Comparison of ENCODE assay signal across 18 mouse cellular contexts in genomic region chr19:47560544-47561161, GRCm38 (mm10). TPM values are rescaled to one million over a fixed set of nuclear protein-coding genes. Genes with fewer than 3 reads are reported as not detected.
DNase-seq lines count a peak whose midpoint lies in the region; ATAC-seq and TF ChIP-seq lines count a peak whose summit lies in the region.
"Had no signal": no experiment of that assay in that cellular context is flagged by ENCODE, and none has a peak within 500 bp of the region (broad histone marks: within the 10 kb centered on the region; RNA-seq: fewer than 3 reads in every experiment).

No protein-coding gene starts in this region.

- TF ChIP-seq EP300 in liver, embryonic 14.5 days (IDR thresholded peaks at IDR 0.05; ENCODE audit: low read depth), result peak; percentile 13; the same call in 1 of the 2 replicates

- 56% methylated on average over 12 of the region's 12 CpGs for WGBS in intestine, embryonic 15.5 days
- WGBS in liver, embryonic 14.5 days (ENCODE audit: insufficient replicate concordance), result 28% methylated on average over 12 of the region's 12 CpGs
- WGBS in stomach, embryonic 16.5 days, result 64% methylated on average over 12 of the region's 12 CpGs
- 96% methylated on average over 12 of the region's 12 CpGs for WGBS in thymus, adult 2 months

- H3K4me1 ChIP-seq in intestine, embryonic 15.5 days (replicated peaks), result peaks cover 16% of the 10 kb centered on the region
- H3K4me1 ChIP-seq in liver, embryonic 14.5 days (replicated peaks; ENCODE audit: control insufficient read depth in 2 of 2, insufficient read depth in 2 of 2, low read length in 1 of 2), result peaks cover 9 to 12% of the 10 kb centered on the region in 2 experiments
- H3K4me1 ChIP-seq in stomach, embryonic 16.5 days (ENCODE audit: control insufficient read depth, insufficient read depth, low read length), result peaks cover 22% of the 10 kb centered on the region
- peaks cover 2% of the 10 kb centered on the region; the same call in 1 of the 2 replicates for H3K4me1 ChIP-seq in thymus, adult 2 months (replicated peaks; ENCODE audit: control insufficient read depth, insufficient read depth, low read length)

- no peak for TF ChIP-seq CTCF in left cerebral cortex, adult 2 months (IDR thresholded peaks at IDR 0.05)
- no peak for TF ChIP-seq CTCF in liver, embryonic 14.5 days (IDR thresholded peaks at IDR 0.05; ENCODE audit: low read depth)
- TF ChIP-seq CTCF in thymus, adult 2 months (IDR thresholded peaks at IDR 0.05; ENCODE audit: borderline replicate concordance, control insufficient read depth, extremely low read depth, insufficient read depth, low read length, poor library complexity), result no peak

- H3K4me3 ChIP-seq in left cerebral cortex, adult 2 months, result no peak overlapping the region
- no peak overlapping the region for H3K4me3 ChIP-seq in intestine, embryonic 15.5 days (replicated peaks)
- H3K4me3 ChIP-seq in liver, embryonic 14.5 days (ENCODE audit: insufficient read depth in 1 of 2, low read depth in 2 of 2, low read length in 2 of 2), result no peak overlapping the region
- H3K4me3 ChIP-seq in stomach, embryonic 16.5 days (replicated peaks; ENCODE audit: low read length), result no peak overlapping the region
- no peak overlapping the region for H3K4me3 ChIP-seq in thymus, adult 2 months (ENCODE audit: control insufficient read depth, insufficient read depth, low read length)
- H3K4me3 ChIP-seq: embryonic facial prominence, embryonic 15.5 days; forebrain, embryonic 13.5 days; hindbrain, embryonic 15.5 days; limb, embryonic 12.5 days; midbrain, embryonic 10.5 days had no signal

- no peaks in the 10 kb centered on the region for H3K36me3 ChIP-seq in intestine, embryonic 15.5 days
- no peaks in the 10 kb centered on the region for H3K36me3 ChIP-seq in liver, embryonic 14.5 days (replicated peaks; ENCODE audit: control insufficient read depth, insufficient read depth, low read depth)
- H3K36me3 ChIP-seq in stomach, embryonic 16.5 days (ENCODE audit: control insufficient read depth, insufficient read depth, low read length), result no peaks in the 10 kb centered on the region
- no peaks in the 10 kb centered on the region for H3K36me3 ChIP-seq in thymus, adult 2 months (ENCODE audit: control insufficient read depth, insufficient read depth, low read length)
- H3K36me3 ChIP-seq: embryonic facial prominence, embryonic 15.5 days; hindbrain, embryonic 15.5 days; limb, embryonic 12.5 days; midbrain, embryonic 10.5 days had no signal

- peak; percentile 66 for ATAC-seq in intestine, embryonic 15.5 days
- ATAC-seq in liver, embryonic 14.5 days (ENCODE audit: insufficient read depth), result peak; percentile 89
- ATAC-seq in stomach, embryonic 16.5 days (ENCODE audit: insufficient read depth, low FRiP score), result 0 out of 2 replicates have a peak, but pooled peaks have one; percentile 10
- ATAC-seq: forebrain, embryonic 13.5 days had no signal

- no peaks in the 10 kb centered on the region for H3K9me3 ChIP-seq in intestine, embryonic 15.5 days
- H3K9me3 ChIP-seq in liver, embryonic 14.5 days (ENCODE audit: control insufficient read depth, low read length), result no peaks in the 10 kb centered on the region
- no peaks in the 10 kb centered on the region for H3K9me3 ChIP-seq in stomach, embryonic 16.5 days (replicated peaks; ENCODE audit: control insufficient read depth, low read length)
- H3K9me3 ChIP-seq: embryonic facial prominence, embryonic 15.5 days; forebrain, embryonic 13.5 days; hindbrain, embryonic 15.5 days; limb, embryonic 12.5 days; midbrain, embryonic 10.5 days had no signal

- H3K9ac ChIP-seq in intestine, embryonic 15.5 days, result no peak overlapping the region
- H3K9ac ChIP-seq in liver, embryonic 14.5 days (replicated peaks), result no peak overlapping the region
- no peak overlapping the region for H3K9ac ChIP-seq in stomach, embryonic 16.5 days (ENCODE audit: low read length)
- H3K9ac ChIP-seq: embryonic facial prominence, embryonic 15.5 days; forebrain, embryonic 13.5 days; hindbrain, embryonic 15.5 days; limb, embryonic 12.5 days had no signal

- peak overlapping the region; percentile 41; the same call in 1 of the 2 replicates for H3K27ac ChIP-seq in left cerebral cortex, adult 2 months
- peak overlapping the region; percentile 24; the same call in 1 of the 2 replicates for H3K27ac ChIP-seq in intestine, embryonic 15.5 days
- H3K27ac ChIP-seq in liver, embryonic 14.5 days, result no peak overlapping the region
- H3K27ac ChIP-seq in stomach, embryonic 16.5 days (ENCODE audit: low read length), result peak overlapping the region; percentile 63
- H3K27ac ChIP-seq in thymus, adult 2 months (ENCODE audit: control insufficient read depth, insufficient read depth, low read length), result no peak overlapping the region
- H3K27ac ChIP-seq: embryonic facial prominence, embryonic 15.5 days; forebrain, embryonic 13.5 days; hindbrain, embryonic 15.5 days; limb, embryonic 12.5 days; midbrain, embryonic 10.5 days had no signal

- H3K27me3 ChIP-seq in intestine, embryonic 15.5 days (replicated peaks), result no peaks in the 10 kb centered on the region
- no peaks in the 10 kb centered on the region for H3K27me3 ChIP-seq in liver, embryonic 14.5 days (ENCODE audit: control insufficient read depth, insufficient read depth, low read length)
- no peaks in the 10 kb centered on the region for H3K27me3 ChIP-seq in stomach, embryonic 16.5 days (ENCODE audit: control insufficient read depth, insufficient read depth, low read length)
- no peaks in the 10 kb centered on the region for H3K27me3 ChIP-seq in thymus, adult 2 months (ENCODE audit: control insufficient read depth, insufficient read depth, low read length)
- H3K27me3 ChIP-seq: embryonic facial prominence, embryonic 15.5 days; forebrain, embryonic 13.5 days; hindbrain, embryonic 15.5 days; limb, embryonic 12.5 days had no signal

- no peak overlapping the region for H3K4me2 ChIP-seq in intestine, embryonic 15.5 days (replicated peaks)
- peak overlapping the region; percentile 2 for H3K4me2 ChIP-seq in liver, embryonic 14.5 days (ENCODE audit: low read depth)
- no peak overlapping the region for H3K4me2 ChIP-seq in stomach, embryonic 16.5 days (ENCODE audit: low read depth, low read length)
- H3K4me2 ChIP-seq: embryonic facial prominence, embryonic 15.5 days; forebrain, embryonic 13.5 days; hindbrain, embryonic 15.5 days; limb, embryonic 12.5 days had no signal

- DNase-seq in left cerebral cortex, adult 2 months (ENCODE audit: extremely low spot score in 1 of 2, low spot score in 2 of 2), result no peak
- DNase-seq in left cerebral cortex, postnatal 36 days (ENCODE audit: low spot score in 2 of 2), result no peak
- DNase-seq in liver, embryonic 14.5 days (ENCODE audit: low read depth in 3 of 3, low spot score in 3 of 3), result peak in 1 of 3 experiments; percentile 29
- DNase-seq in kidney, postnatal 4 days, result no peak
- DNase-seq in gastrocnemius, postnatal 14 days, result no peak
- DNase-seq in thymus, adult 2 months, result no peak
- DNase-seq: cerebellum, adult 8-10 months; embryo, embryonic 11 days; gastrocnemius, postnatal 36 days; kidney, adult 8-10 months; thymus, postnatal 4 days had no signal

- intact Hi-C loops in left cerebral cortex, adult 2 months (cut with DNase I), result no loop called here
- intact Hi-C loops in left cerebral cortex, postnatal 36 days (cut with DNase I), result no loop called here
- intact Hi-C loops in gastrocnemius, postnatal 14 days (cut with DNase I; ENCODE audit: low total_unique reads), result no loop called here

- no peak for TF ChIP-seq POLR2A in thymus, adult 2 months (IDR thresholded peaks at IDR 0.05; ENCODE audit: control insufficient read depth, extremely low read depth, insufficient read depth, low read length, poor library complexity)

RNA-seq across cellular contexts. Expression of gene Slk, which starts 18.8 kb away (rescaled TPM):
- total RNA-seq in left cerebral cortex, adult 2 months (2021), result 10 to 100 TPM; 51.3 to 55.7 TPM
- total RNA-seq in left cerebral cortex, postnatal 36 days (2021), result 10 to 100 TPM; 53.4 to 61.2 TPM
- 13.0 and 13.6 TPM in 2 replicates for polyA plus RNA-seq in intestine, embryonic 15.5 days (2015; fragmentation: Nextera tagmentation; extraction: Ambion mirVana)
- polyA plus RNA-seq in liver, embryonic 14.5 days (2012; rRNA removed), result 9.4 and 16.5 TPM in 2 replicates
- polyA plus RNA-seq in liver, embryonic 14.5 days (2014; fragmentation: Nextera tagmentation; extraction: Ambion mirVana), result 8.6 and 9.6 TPM in 2 replicates
- 18.0 and 18.8 TPM in 2 replicates for polyA plus RNA-seq in stomach, embryonic 16.5 days (2015; fragmentation: Nextera tagmentation; extraction: Ambion mirVana)
- total RNA-seq in gastrocnemius, postnatal 14 days (2021), result 10 to 100 TPM; 25.6 to 28.4 TPM
- polyA plus RNA-seq in thymus, adult 2 months (2012; rRNA removed), result 11.5 and 12.2 TPM in 2 replicates

RNA-seq across cellular contexts. Expression of gene Stn1, which starts 23.3 kb away (rescaled TPM):
- 10 to 100 TPM; 23.0 to 27.5 TPM for total RNA-seq in left cerebral cortex, adult 2 months (2021)
- 10 to 100 TPM; 23.9 to 30.8 TPM for total RNA-seq in left cerebral cortex, postnatal 36 days (2021)
- polyA plus RNA-seq in intestine, embryonic 15.5 days (2015; fragmentation: Nextera tagmentation; extraction: Ambion mirVana), result 43.8 and 44.8 TPM in 2 replicates
- polyA plus RNA-seq in liver, embryonic 14.5 days (2012; rRNA removed), result 5.8 and 6.4 TPM in 2 replicates
- 8.1 and 9.7 TPM in 2 replicates for polyA plus RNA-seq in liver, embryonic 14.5 days (2014; fragmentation: Nextera tagmentation; extraction: Ambion mirVana)
- polyA plus RNA-seq in stomach, embryonic 16.5 days (2015; fragmentation: Nextera tagmentation; extraction: Ambion mirVana), result 49.7 and 55.4 TPM in 2 replicates
- total RNA-seq in gastrocnemius, postnatal 14 days (2021), result 10 to 100 TPM in 1 of 2 experiments, 1 to 10 TPM in 1; 6.8 to 11.2 TPM
- 24.2 and 24.8 TPM in 2 replicates for polyA plus RNA-seq in thymus, adult 2 months (2012; rRNA removed)

Comparison
In these comparisons a context has a peak if more than half of its experiments do, and no peak if none do; other contexts are left out.
1. H3K27ac ChIP-seq: peak in left cerebral cortex, adult 2 months (single experiment), intestine, embryonic 15.5 days (single experiment) and stomach, embryonic 16.5 days (single experiment); none in liver, embryonic 14.5 days (single experiment) and thymus, adult 2 months (single experiment).
2. ATAC-seq: peak in every context shown above with its lines; median percentile 89 in liver, embryonic 14.5 days; 66 in intestine, embryonic 15.5 days; 10 in stomach, embryonic 16.5 days.